ENCODE assay signal across 8 mouse cellular contexts in the genomic region with DNA sequence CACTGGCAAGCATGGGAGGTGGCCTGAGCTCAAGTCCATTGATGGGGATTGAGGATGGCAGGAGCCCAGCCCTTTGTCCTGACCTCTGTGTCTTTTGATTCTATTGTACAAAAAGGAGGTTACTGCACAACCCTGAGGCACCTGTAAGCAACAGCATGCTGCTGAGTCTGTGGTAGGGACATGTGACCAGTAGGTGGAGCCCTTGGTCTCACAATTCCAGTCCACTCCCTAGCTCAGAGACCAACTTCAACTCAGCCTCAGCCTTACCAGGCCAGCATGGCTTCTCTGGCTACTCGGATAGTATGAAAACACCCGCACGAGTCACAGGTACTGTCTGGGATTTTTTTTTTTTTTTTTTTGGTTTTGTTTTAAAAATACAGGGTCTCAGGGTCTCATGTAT. TPM values are rescaled to one million over a fixed set of nuclear protein-coding genes. Genes with fewer than 3 reads are reported as not detected.
A peak's percentile ranks its signal among the peaks of the same experiment; 100 is the strongest.
DNase-seq lines count a peak whose midpoint lies in the region; ATAC-seq and TF ChIP-seq lines count a peak whose summit lies in the region.

No protein-coding gene starts in this region.

- 10% methylated on average over 3 of the region's 3 CpGs for WGBS in embryonic facial prominence, embryonic 10.5 days
- WGBS in intestine, postnatal 0 days: 5% methylated on average over 3 of the region's 3 CpGs
- 14% methylated on average over 3 of the region's 3 CpGs for WGBS in midbrain, embryonic 10.5 days

- peaks cover 26% of the 10 kb centered on the region for H3K4me1 ChIP-seq in embryonic facial prominence, embryonic 10.5 days
- H3K4me1 ChIP-seq in intestine, postnatal 0 days (replicated peaks; ENCODE audit: control insufficient read depth, insufficient read depth, low read length): no peaks in the 10 kb centered on the region
- peaks cover 18% of the 10 kb centered on the region for H3K4me1 ChIP-seq in midbrain, embryonic 10.5 days

- no peak overlapping the region for H3K27ac ChIP-seq in embryonic facial prominence, embryonic 10.5 days (replicated peaks)
- no peak overlapping the region for H3K27ac ChIP-seq in intestine, postnatal 0 days (ENCODE audit: low read depth, low read length)
- H3K27ac ChIP-seq in midbrain, embryonic 10.5 days (replicated peaks): no peak overlapping the region

- 0 out of 2 replicates have a peak, but pooled peaks cover 6% of the 10 kb centered on the region for H3K27me3 ChIP-seq in embryonic facial prominence, embryonic 10.5 days (replicated peaks; ENCODE audit: low read depth, poor library complexity, severe bottlenecking)
- no peaks in the 10 kb centered on the region for H3K27me3 ChIP-seq in intestine, postnatal 0 days (replicated peaks; ENCODE audit: control insufficient read depth, insufficient read depth, low read length)
- H3K27me3 ChIP-seq in midbrain, embryonic 10.5 days (ENCODE audit: low read depth, poor library complexity, severe bottlenecking): no peaks in the 10 kb centered on the region; the same call in 1 of the 2 replicates

- H3K36me3 ChIP-seq in embryonic facial prominence, embryonic 10.5 days (replicated peaks): no peaks in the 10 kb centered on the region
- no peaks in the 10 kb centered on the region for H3K36me3 ChIP-seq in intestine, postnatal 0 days (ENCODE audit: control insufficient read depth, insufficient read depth)
- no peaks in the 10 kb centered on the region for H3K36me3 ChIP-seq in midbrain, embryonic 10.5 days

- intact Hi-C loops in left cerebral cortex, postnatal 25 days (cut with DNase I): loop anchor here (1.0 to 5.0 kb wide), 3 partner anchors 49 to 215 kb away; a partner anchor contains a TSS

- H3K9me3 ChIP-seq in embryonic facial prominence, embryonic 10.5 days: no peaks in the 10 kb centered on the region
- H3K9me3 ChIP-seq in intestine, postnatal 0 days (ENCODE audit: control insufficient read depth): no peaks in the 10 kb centered on the region
- H3K9me3 ChIP-seq in midbrain, embryonic 10.5 days (replicated peaks): no peaks in the 10 kb centered on the region

- peak; percentile 75 for ATAC-seq in granulocyte monocyte progenitor cell, adult 5-6 weeks (replicated peaks; ENCODE audit: poor library complexity, severe bottlenecking)
- ATAC-seq in intestine, postnatal 0 days: peak; percentile 74
- ATAC-seq in inflammation-experienced regulatory T-cells, adult 6 months: no peak

- DNase-seq in adrenal gland, postnatal 25 days: peak; percentile 73
- DNase-seq in embryonic facial prominence, embryonic 10.5 days (ENCODE audit: low spot score): peak; percentile 81
- DNase-seq in left cerebral cortex, postnatal 25 days (ENCODE audit: low spot score in 2 of 2): peak; percentile 86 to 93
- peak; percentile 79 for DNase-seq in midbrain, embryonic 10.5 days (ENCODE audit: low spot score)
- peak; percentile 75 for DNase-seq in right cerebral cortex, postnatal 4 days

- no peak overlapping the region for H3K9ac ChIP-seq in intestine, postnatal 0 days (ENCODE audit: low read depth, low read length)

- TF ChIP-seq CTCF in intestine, postnatal 0 days (IDR thresholded peaks at IDR 0.05; ENCODE audit: low read depth): peak; percentile 92

- H3K4me2 ChIP-seq in intestine, postnatal 0 days (replicated peaks; ENCODE audit: low read depth): no peak overlapping the region

- 0 out of 2 replicates have a peak overlapping the region, but pooled peaks have one; percentile 3 for H3K4me3 ChIP-seq in embryonic facial prominence, embryonic 10.5 days
- H3K4me3 ChIP-seq in intestine, postnatal 0 days (ENCODE audit: low read depth, low read length): no peak overlapping the region
- no peak overlapping the region for H3K4me3 ChIP-seq in midbrain, embryonic 10.5 days

RNA-seq across cellular contexts. Expression of a gene that starts 27.5 kb away (rescaled TPM):
- 0.19 and 0.30 TPM in 2 replicates for total RNA-seq in adrenal gland, postnatal 25 days (2021)
- polyA plus RNA-seq in embryonic facial prominence, embryonic 10.5 days (2016; fragmentation: Nextera tagmentation; extraction: Ambion mirVana): 0.05 and 0.20 TPM in 2 replicates
- not detected in 2 replicates for total RNA-seq in granulocyte monocyte progenitor cell, adult 5-6 weeks (2014; fragmentation: Nextera tagmentation)
- total RNA-seq in granulocyte monocyte progenitor cell, adult 5-6 weeks (2017): not detected in 2 replicates
- not detected in 2 replicates for polyA plus RNA-seq in intestine, postnatal 0 days (2015; fragmentation: Nextera tagmentation; extraction: Ambion mirVana)
- total RNA-seq in left cerebral cortex, postnatal 25 days (2021): 1 to 10 TPM in 1 of 2 experiments, under 1 TPM in 1; 0.69 to 1.0 TPM
- polyA plus RNA-seq in midbrain, embryonic 10.5 days (2016; fragmentation: Nextera tagmentation; extraction: Ambion mirVana): 0.15 and 0.20 TPM in 2 replicates
- not detected for polyA plus RNA-seq in inflammation-experienced regulatory T-cells, adult 6 months (2017; shearing (Covaris generic))

RNA-seq across cellular contexts. Expression of a gene that starts 38.7 kb away (rescaled TPM):
- total RNA-seq in adrenal gland, postnatal 25 days (2021): 17.7 and 28.4 TPM in 2 replicates
- 14.1 and 14.8 TPM in 2 replicates for polyA plus RNA-seq in embryonic facial prominence, embryonic 10.5 days (2016; fragmentation: Nextera tagmentation; extraction: Ambion mirVana)
- 18.2 and 23.9 TPM in 2 replicates for total RNA-seq in granulocyte monocyte progenitor cell, adult 5-6 weeks (2014; fragmentation: Nextera tagmentation)
- 5.7 and 6.3 TPM in 2 replicates for total RNA-seq in granulocyte monocyte progenitor cell, adult 5-6 weeks (2017)
- 9.0 and 9.8 TPM in 2 replicates for polyA plus RNA-seq in intestine, postnatal 0 days (2015; fragmentation: Nextera tagmentation; extraction: Ambion mirVana)
- total RNA-seq in left cerebral cortex, postnatal 25 days (2021): 10 to 100 TPM; 19.0 TPM
- 12.3 and 14.6 TPM in 2 replicates for polyA plus RNA-seq in midbrain, embryonic 10.5 days (2016; fragmentation: Nextera tagmentation; extraction: Ambion mirVana)
- polyA plus RNA-seq in inflammation-experienced regulatory T-cells, adult 6 months (2017; shearing (Covaris generic)): 10 to 100 TPM; 16.8 to 19.4 (median 19.1) TPM

RNA-seq across cellular contexts. Expression of a gene that starts 48.5 kb away (rescaled TPM):
- 2.9 and 8.1 TPM in 2 replicates for total RNA-seq in adrenal gland, postnatal 25 days (2021)
- 4.3 and 5.1 TPM in 2 replicates for polyA plus RNA-seq in embryonic facial prominence, embryonic 10.5 days (2016; fragmentation: Nextera tagmentation; extraction: Ambion mirVana)
- not detected in 2 replicates for total RNA-seq in granulocyte monocyte progenitor cell, adult 5-6 weeks (2014; fragmentation: Nextera tagmentation)
- not detected in 2 replicates for total RNA-seq in granulocyte monocyte progenitor cell, adult 5-6 weeks (2017)
- polyA plus RNA-seq in intestine, postnatal 0 days (2015; fragmentation: Nextera tagmentation; extraction: Ambion mirVana): 0.55 and 0.58 TPM in 2 replicates
- 10 to 100 TPM; 18.1 to 21.0 TPM for total RNA-seq in left cerebral cortex, postnatal 25 days (2021)
- 4.9 and 6.1 TPM in 2 replicates for polyA plus RNA-seq in midbrain, embryonic 10.5 days (2016; fragmentation: Nextera tagmentation; extraction: Ambion mirVana)
- polyA plus RNA-seq in inflammation-experienced regulatory T-cells, adult 6 months (2017; shearing (Covaris generic)): not detected
